Mouse (Mus musculus) brown adipose tissue, adult 24 weeks (tissue): ENCODE results near the gene Chd4. TPM values are rescaled to one million over a fixed set of nuclear protein-coding genes. Genes with fewer than 3 reads are reported as not detected.

Experiments
- H3K27ac ChIP-seq: fragments of 200-500 bp; replicated peaks from 2 replicates; pipeline ENCODE4 v1.5.1; 2012; ENCODE audit warnings: low read depth, mild to moderate bottlenecking, low read length
- H3K4me1 ChIP-seq: fragments of 200-500 bp; 2 replicates; pipeline ENCODE4 v1.6.1; 2012; ENCODE audit warnings: low read length, mixed read lengths; ENCODE audit not compliant: control insufficient read depth, insufficient read depth, insufficient read length
- H3K4me3 ChIP-seq: fragments of 200-500 bp; 2 replicates; pipeline ENCODE4 v1.5.1; 2012; ENCODE audit warnings: low read depth, mild to moderate bottlenecking, low read length, moderate library complexity; ENCODE audit not compliant: insufficient read depth
- polyA plus RNA-seq: library from polyadenylated mRNA; stranded (reverse); fragments of >200 nt; gene quantifications from 2 replicates; pipeline ENCODE4 v1.2.4, GENCODE M21; 2012; ENCODE audit not compliant: missing spikeins, insufficient read depth, insufficient read length

Gene Chd4
- polyA plus RNA-seq, 1 experiment: 90.8 TPM

GRCm38 (mm10) chr6:125101444-125101843 is 5.7 kb downstream of the Chd4 start:
- peaks cover 19% of the 10 kb centered on the region for H3K4me1 ChIP-seq

GRCm38 (mm10) chr6:125104223-125104622 is 8.4 kb downstream of the Chd4 start:
- Histone ChIP-seq H3K27ac (no peak overlapping the region), H3K4me1 (peaks cover 9% of the 10 kb centered on the region), H3K4me3 (no peak overlapping the region)

More at GRCm38 (mm10) chr6:125101444-125101843, 5.7 kb downstream of the Chd4 start:
- Histone ChIP-seq H3K27ac (no peak overlapping the region), H3K4me3 (no peak overlapping the region)

GRCm38 (mm10) chr6:125107705-125108104 is 11.9 kb downstream of the Chd4 start:
- Histone ChIP-seq H3K4me3 (no peak overlapping the region), H3K4me1 (no peaks in the 10 kb centered on the region), H3K27ac (no peak overlapping the region)

- Histone ChIP-seq H3K4me1 (no peaks in the 10 kb centered on the region), H3K27ac (no peak overlapping the region), H3K4me3 (no peak overlapping the region)
These were observed 13.6 kb downstream of the Chd4 start for GRCm38 (mm10) chr6:125109371-125109770.

- no peaks in the 10 kb centered on the region for H3K4me1 ChIP-seq
- H3K4me3 ChIP-seq: no peak overlapping the region
These were observed 15.1 kb downstream of the Chd4 start for GRCm38 (mm10) chr6:125110927-125111326.

GRCm38 (mm10) chr6:125112553-125112952 is 16.8 kb downstream of the Chd4 start:
- Histone ChIP-seq H3K27ac (no peak overlapping the region), H3K4me3 (no peak overlapping the region), H3K4me1 (no peaks in the 10 kb centered on the region)

More at GRCm38 (mm10) chr6:125110927-125111326, 15.1 kb downstream of the Chd4 start:
- no peak overlapping the region for H3K27ac ChIP-seq

GRCm38 (mm10) chr6:125119387-125119786 is 23.6 kb downstream of the Chd4 start:
- H3K4me3 ChIP-seq: no peak overlapping the region
- no peaks in the 10 kb centered on the region for H3K4me1 ChIP-seq
- no peak overlapping the region for H3K27ac ChIP-seq

- Histone ChIP-seq H3K27ac (no peak overlapping the region), H3K4me3 (no peak overlapping the region), H3K4me1 (peaks cover 4% of the 10 kb centered on the region; the same call in 1 of the 2 replicates)
These were observed 32.9 kb downstream of the Chd4 start for GRCm38 (mm10) chr6:125128724-125129123.

- Histone ChIP-seq H3K4me3 (no peak overlapping the region), H3K27ac (no peak overlapping the region), H3K4me1 (peaks cover 4% of the 10 kb centered on the region; the same call in 1 of the 2 replicates)
These were observed 34.1 kb downstream of the Chd4 start for GRCm38 (mm10) chr6:125129710-125130402.

GRCm38 (mm10) chr6:125131302-125132156 is 35.7 kb downstream of the Chd4 start, which contains the start of gene Nop2:
TSS of gene Nop2 (plus strand) at chr6:125131909.
- peak within 1 kb of the TSS; percentile 76 for H3K27ac ChIP-seq

GRCm38 (mm10) chr6:125132470-125132869 is 36.7 kb downstream of the Chd4 start:
- Histone ChIP-seq H3K4me1 (peaks cover 4% of the 10 kb centered on the region; the same call in 1 of the 2 replicates), H3K4me3 (peak overlapping the region; percentile 88), H3K27ac (no peak overlapping the region)

More at GRCm38 (mm10) chr6:125131302-125132156, 35.7 kb downstream of the Chd4 start, which contains the start of gene Nop2:
- Histone ChIP-seq H3K4me1 (peaks cover 4% of the 10 kb centered on the region; the same call in 1 of the 2 replicates), H3K4me3 (peak within 1 kb of the TSS; percentile 88)

GRCm38 (mm10) chr6:125137002-125137671 is 41.4 kb downstream of the Chd4 start:
- Histone ChIP-seq H3K4me3 (no peak overlapping the region), H3K27ac (no peak overlapping the region), H3K4me1 (peaks cover 4% of the 10 kb centered on the region; the same call in 1 of the 2 replicates)

GRCm38 (mm10) chr6:125139747-125140146 is 44.0 kb downstream of the Chd4 start:
- Histone ChIP-seq H3K4me3 (no peak overlapping the region), H3K27ac (no peak overlapping the region), H3K4me1 (no peaks in the 10 kb centered on the region)

GRCm38 (mm10) chr6:125142436-125142835 is 46.7 kb downstream of the Chd4 start:
- H3K4me1 ChIP-seq: peaks cover 11% of the 10 kb centered on the region
- H3K4me3 ChIP-seq: no peak overlapping the region
- H3K27ac ChIP-seq: no peak overlapping the region

GRCm38 (mm10) chr6:125143128-125143527 is 47.3 kb downstream of the Chd4 start:
- Histone ChIP-seq H3K4me3 (no peak overlapping the region), H3K27ac (no peak overlapping the region), H3K4me1 (peaks cover 12% of the 10 kb centered on the region)
